15 mouse cellular contexts compared by ENCODE assay signal in the genomic region with DNA sequence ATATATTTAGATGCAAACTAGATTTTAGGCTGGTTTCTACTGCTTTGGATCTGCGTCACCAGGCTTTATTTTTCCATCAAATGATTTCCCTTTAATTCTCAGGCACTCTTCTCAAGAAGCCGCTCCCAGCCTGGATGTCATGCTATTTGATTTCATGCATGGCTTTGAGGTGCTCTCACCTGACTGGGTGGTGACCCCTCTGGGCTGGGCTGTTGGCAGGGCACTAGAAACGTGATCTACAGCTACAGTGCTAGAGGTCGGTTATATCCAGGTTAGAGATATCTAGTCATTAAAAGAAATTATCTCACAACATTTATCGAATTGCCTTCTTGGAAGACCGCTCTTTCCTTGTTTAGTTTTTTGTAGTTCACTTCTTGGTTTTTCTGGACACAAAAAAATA.
"Had no signal": no experiment of that assay in that cellular context is flagged by ENCODE, and none has a peak within 500 bp of the region (broad histone marks: within the 10 kb centered on the region; RNA-seq: fewer than 3 reads in every experiment).

No protein-coding gene starts in this region.

- H3K36me3 ChIP-seq: midbrain, embryonic 13.5 days; midbrain, embryonic 15.5 days; neural tube, embryonic 12.5 days; stomach, embryonic 15.5 days had no signal

- H3K27ac ChIP-seq: midbrain, embryonic 13.5 days; midbrain, embryonic 15.5 days; neural tube, embryonic 12.5 days; stomach, embryonic 15.5 days; stomach, postnatal 0 days had no signal

- DNase-seq: liver, postnatal 0 days; lung, embryonic 14.5 days; lung, postnatal 10 days; lung, postnatal 4 days; right cerebral cortex, postnatal 14 days; thymus, adult 2 months; thymus, postnatal 25 days; thymus, postnatal 4 days had no signal

- H3K4me2 ChIP-seq: lung, embryonic 14.5 days; midbrain, embryonic 11.5 days; midbrain, embryonic 13.5 days; midbrain, embryonic 15.5 days; neural tube, embryonic 12.5 days; stomach, embryonic 15.5 days had no signal

- ATAC-seq: liver, postnatal 0 days; midbrain, embryonic 13.5 days; midbrain, embryonic 15.5 days had no signal

- H3K4me1 ChIP-seq: megakaryocyte, embryonic 14.5 days; midbrain, embryonic 13.5 days; midbrain, embryonic 15.5 days; neural tube, embryonic 12.5 days; stomach, embryonic 15.5 days had no signal

- H3K4me3 ChIP-seq: megakaryocyte, embryonic 14.5 days; midbrain, embryonic 13.5 days; midbrain, embryonic 15.5 days; neural tube, embryonic 12.5 days; stomach, embryonic 15.5 days had no signal

- H3K27me3 ChIP-seq: megakaryocyte, embryonic 14.5 days; midbrain, embryonic 13.5 days; midbrain, embryonic 15.5 days; neural tube, embryonic 12.5 days; stomach, embryonic 15.5 days had no signal

- H3K9me3 ChIP-seq: megakaryocyte, embryonic 14.5 days; midbrain, embryonic 13.5 days; midbrain, embryonic 15.5 days; neural tube, embryonic 12.5 days; stomach, embryonic 15.5 days had no signal

- H3K9ac ChIP-seq: liver, postnatal 0 days; lung, embryonic 14.5 days; midbrain, embryonic 13.5 days; midbrain, embryonic 15.5 days; neural tube, embryonic 12.5 days; stomach, embryonic 15.5 days had no signal
